Mouse (Mus musculus): ENCODE data around the gene Mrc1.

DNA sequence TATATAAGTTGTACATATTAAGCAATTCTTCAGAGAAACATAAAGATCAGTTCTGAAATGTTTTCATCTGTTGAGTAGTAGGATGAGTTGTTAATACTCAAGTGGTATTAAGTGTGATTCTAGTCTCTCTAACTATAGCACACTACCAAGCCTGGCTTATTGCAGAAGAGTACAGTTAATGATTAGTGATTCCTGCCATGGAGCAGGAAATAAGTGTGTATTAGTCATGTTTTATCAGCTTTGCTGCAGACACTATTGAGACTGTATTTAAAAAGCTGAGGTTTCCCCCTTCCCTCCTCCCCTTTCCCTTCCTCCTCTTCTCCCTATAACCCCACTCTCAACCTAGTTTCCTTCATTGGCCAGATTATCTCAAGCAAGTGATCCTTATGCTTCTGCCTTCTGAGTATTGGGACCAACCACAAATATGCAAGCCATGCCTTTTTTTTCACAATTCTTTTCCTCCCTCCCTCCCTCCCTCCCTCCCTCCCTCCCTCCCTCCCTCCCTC is 29.2 kb downstream of the Mrc1 start:
- TF ChIP-seq CTCF (IDR thresholded peaks at IDR 0.05; ENCODE audit: borderline replicate concordance, insufficient read depth, low read depth, low read length): no peak
- TF ChIP-seq POLR2A (IDR thresholded peaks at IDR 0.05; ENCODE audit: borderline replicate concordance, insufficient read depth, low read length): no peak

All from cerebellum, adult 2 months (tissue).